Mouse (Mus musculus) liver, embryonic 15.5 days (tissue): ENCODE measurements around the gene Irgq. TPM values are rescaled to one million over a fixed set of nuclear protein-coding genes. Genes with fewer than 3 reads are reported as not detected.

Experiments
- ATAC-seq: fragments of 200-750 bp; cut with Nextera tagmentation; 2 replicates; pipeline ENCODE4 v1.8.0; 2017; ENCODE audit warnings: moderate number of reproducible peaks, mild to moderate bottlenecking, moderate library complexity; ENCODE audit not compliant: insufficient read depth
- H3K27ac ChIP-seq: fragments of 300-500 bp; sonication (generic); replicated peaks from 2 replicates; pipeline ENCODE4 v1.5.1; 2015; ENCODE audit warnings: mild to moderate bottlenecking, inconsistent platforms
- H3K27me3 ChIP-seq: fragments of 300-500 bp; sonication (generic); 2 replicates; pipeline ENCODE4 v1.6.1; 2015; ENCODE audit warnings: mild to moderate bottlenecking, inconsistent platforms
- H3K36me3 ChIP-seq: fragments of 300-500 bp; sonication (generic); replicated peaks from 2 replicates; pipeline ENCODE4 v1.6.1; 2015; ENCODE audit warnings: moderate library complexity, mild to moderate bottlenecking, inconsistent platforms
- H3K4me1 ChIP-seq: fragments of 300-500 bp; sonication (generic); replicated peaks from 2 replicates; pipeline ENCODE4 v1.6.1; 2015; ENCODE audit warnings: inconsistent platforms
- H3K4me2 ChIP-seq: fragments of 300-500 bp; sonication (generic); 2 replicates; pipeline ENCODE4 v1.6.1; 2015; ENCODE audit warnings: moderate library complexity, mild to moderate bottlenecking, inconsistent platforms
- H3K4me3 ChIP-seq: fragments of 300-500 bp; sonication (generic); replicated peaks from 2 replicates; pipeline ENCODE4 v1.5.1; 2015; ENCODE audit warnings: mild to moderate bottlenecking, inconsistent platforms
- H3K9ac ChIP-seq: fragments of 300-500 bp; sonication (generic); 2 replicates; pipeline ENCODE4 v1.6.1; 2015; ENCODE audit warnings: moderate library complexity, mild to moderate bottlenecking, inconsistent platforms
- H3K9me3 ChIP-seq: fragments of 300-500 bp; sonication (generic); replicated peaks from 2 replicates; pipeline ENCODE4 v1.6.1; 2016; ENCODE audit warnings: inconsistent platforms
- WGBS: fragments of 180-500 bp; shearing (Covaris S2); methylation state at CpG from one replicate; pipeline ENCODE4 v1.1.7; 2015; ENCODE audit warnings: mixed read lengths; ENCODE audit not compliant: insufficient replicate concordance; 5-methylcytosine and 5-hydroxymethylcytosine counted together
- polyA plus RNA-seq: library from polyadenylated mRNA; unstranded; fragments of >200 nt; fragmentation: Nextera tagmentation; extraction: Ambion mirVana; gene quantifications from 2 replicates; pipeline ENCODE4 v1.2.1, GENCODE M21; 2015

Irgq gene
- polyA plus RNA-seq, 1 experiment from 2014 or later: 1.6 TPM

DNA sequence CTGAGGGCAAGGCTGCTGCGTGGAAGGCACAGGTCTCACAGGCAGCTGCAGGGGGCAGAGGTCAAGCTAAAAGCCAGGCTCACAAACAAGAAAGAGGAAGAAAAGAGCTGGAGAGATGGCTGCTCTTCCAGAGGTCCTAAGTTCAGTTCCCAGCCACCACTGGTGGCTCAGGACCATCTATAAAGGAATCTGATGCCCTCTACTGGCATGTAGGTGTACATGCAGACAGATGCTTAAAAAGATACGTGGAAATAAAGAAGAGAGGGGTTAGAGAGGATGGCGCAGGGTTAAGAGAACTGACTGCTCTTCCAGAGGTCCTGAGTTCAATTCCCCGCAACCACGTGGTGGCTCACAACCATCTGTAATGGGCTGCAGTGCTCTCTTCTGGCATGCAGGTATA lies 42.0 kb downstream of the Irgq start:
- no peak for ATAC-seq
- 61% methylated on average over 5 of the region's 5 CpGs for WGBS
- Histone ChIP-seq H3K9ac (no peak overlapping the region), H3K27me3 (no peaks in the 10 kb centered on the region), H3K9me3 (no peaks in the 10 kb centered on the region), H3K4me2 (no peak overlapping the region), H3K4me3 (no peak overlapping the region), H3K4me1 (peaks cover 20% of the 10 kb centered on the region; the same call in 1 of the 2 replicates), H3K36me3 (peaks cover 25% of the 10 kb centered on the region), H3K27ac (no peak overlapping the region)

DNA sequence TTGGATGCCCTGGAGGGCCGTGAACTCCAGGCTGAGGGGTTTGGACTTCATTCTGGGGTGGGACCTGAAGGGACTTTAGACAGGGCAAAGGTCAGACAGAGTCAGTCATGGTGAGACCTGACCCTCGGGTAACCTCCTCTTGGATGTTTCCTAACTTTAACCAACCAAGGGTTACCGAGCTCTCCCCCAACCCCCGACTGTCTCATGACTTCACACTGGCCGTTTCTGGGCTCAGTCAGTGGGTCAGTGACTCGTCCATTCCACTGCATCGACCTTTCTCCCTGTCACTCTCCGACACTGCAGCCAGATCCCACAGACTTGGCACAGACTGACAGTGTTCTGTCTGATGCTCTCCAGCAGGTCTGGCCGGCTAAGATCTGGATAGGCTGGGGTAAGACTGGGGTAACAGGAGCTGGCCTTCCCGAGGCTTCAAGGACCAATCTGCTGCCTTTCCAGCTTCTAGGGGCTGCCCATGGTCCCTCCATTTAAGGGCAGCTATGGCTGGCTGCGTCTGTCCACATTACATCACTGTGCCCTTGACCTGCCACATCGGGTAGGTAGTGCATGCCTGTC lies 43.8 kb downstream of the Irgq start:
- no peak overlapping the region; the same call in 1 of the 2 replicates for H3K4me2 ChIP-seq
- WGBS: 56% methylated on average over 12 of the region's 12 CpGs
- peaks cover 20% of the 10 kb centered on the region; the same call in 1 of the 2 replicates for H3K4me1 ChIP-seq
- no peak overlapping the region for H3K4me3 ChIP-seq
- peak; percentile 63 for ATAC-seq
- no peaks in the 10 kb centered on the region for H3K27me3 ChIP-seq
- H3K27ac ChIP-seq: peak overlapping the region; percentile 61; the same call in 1 of the 2 replicates
- H3K9ac ChIP-seq: no peak overlapping the region
- 0 out of 2 replicates have a peak, but pooled peaks cover 12% of the 10 kb centered on the region for H3K36me3 ChIP-seq
- no peaks in the 10 kb centered on the region for H3K9me3 ChIP-seq

DNA sequence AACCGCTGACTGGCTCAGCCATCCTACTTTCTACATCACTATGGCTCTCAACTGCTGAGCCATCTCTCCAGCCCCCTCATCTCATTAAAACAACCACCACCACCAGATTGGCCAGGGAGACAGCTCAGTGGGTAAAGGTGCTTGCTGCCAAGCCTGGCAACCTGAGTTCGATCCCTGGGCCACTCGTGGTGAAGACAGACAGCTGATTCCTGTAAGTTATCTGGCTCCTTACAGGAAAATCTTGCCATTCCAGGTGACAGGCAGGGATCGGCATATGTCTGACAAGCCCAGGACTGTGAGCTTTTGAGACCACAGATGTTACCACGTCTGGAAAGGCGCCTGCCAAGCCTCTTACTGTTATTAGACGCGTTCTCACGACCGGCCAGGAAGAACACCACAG lies 47.3 kb downstream of the Irgq start:
- H3K4me2 ChIP-seq: no peak overlapping the region
- H3K9ac ChIP-seq: no peak overlapping the region
- no peaks in the 10 kb centered on the region for H3K9me3 ChIP-seq
- no peak overlapping the region for H3K4me3 ChIP-seq
- no peak for ATAC-seq
- H3K36me3 ChIP-seq: no peaks in the 10 kb centered on the region
- H3K27me3 ChIP-seq: no peaks in the 10 kb centered on the region
- peaks cover 14% of the 10 kb centered on the region; the same call in 1 of the 2 replicates for H3K4me1 ChIP-seq
- no peak overlapping the region for H3K27ac ChIP-seq
- WGBS: 83% methylated on average over 10 of the region's 10 CpGs

DNA sequence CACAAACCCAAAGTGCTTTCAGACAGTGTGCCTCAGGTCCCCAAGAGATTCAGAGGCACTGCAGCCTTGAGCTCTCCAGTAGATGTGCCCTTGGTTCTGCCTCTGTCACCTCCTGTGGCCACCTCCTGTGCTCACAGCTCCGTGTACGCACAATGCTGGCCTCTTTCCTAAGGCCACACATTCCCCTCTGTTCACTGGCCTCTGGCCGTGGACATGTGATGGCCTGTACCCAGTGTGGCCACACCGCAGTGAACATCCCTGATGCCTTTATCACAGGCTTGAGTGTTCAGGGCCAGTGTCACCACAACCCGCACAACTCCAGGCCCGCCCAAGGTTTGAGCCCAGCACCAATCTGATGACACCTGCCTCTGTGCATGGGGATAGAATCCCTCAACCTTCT lies 54.4 kb downstream of the Irgq start:
- Histone ChIP-seq H3K27me3 (peaks cover 41% of the 10 kb centered on the region), H3K36me3 (no peaks in the 10 kb centered on the region), H3K9ac (no peak overlapping the region), H3K4me1 (peaks cover 18% of the 10 kb centered on the region), H3K4me2 (no peak overlapping the region), H3K9me3 (no peaks in the 10 kb centered on the region), H3K27ac (no peak overlapping the region), H3K4me3 (no peak overlapping the region)
- no peak for ATAC-seq
- WGBS: 75% methylated on average over 6 of the region's 6 CpGs

DNA sequence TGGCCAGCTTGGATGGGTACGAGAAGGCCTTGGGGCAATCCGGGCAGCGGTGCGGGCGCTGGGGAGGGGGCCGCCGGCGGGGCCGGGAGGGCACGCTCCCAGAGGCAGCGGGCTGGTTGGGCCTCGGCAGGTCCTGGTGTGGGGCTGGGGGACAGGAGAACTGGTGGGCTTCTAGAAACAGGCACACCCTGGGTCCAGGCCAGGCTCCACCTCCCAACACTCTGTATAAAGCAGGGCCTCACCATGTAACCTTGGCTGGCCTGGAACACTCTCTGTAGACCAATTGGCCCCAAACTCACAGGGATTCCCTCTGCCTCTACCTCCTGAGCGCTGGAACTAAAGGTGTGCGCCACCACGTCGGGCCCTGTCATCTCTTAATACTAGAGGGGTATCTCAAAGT lies 55.5 kb downstream of the Irgq start:
- no peak overlapping the region for H3K27ac ChIP-seq
- no peaks in the 10 kb centered on the region for H3K9me3 ChIP-seq
- H3K27me3 ChIP-seq: peaks cover 41% of the 10 kb centered on the region
- ATAC-seq: no peak
- no peaks in the 10 kb centered on the region for H3K36me3 ChIP-seq
- peaks cover 26% of the 10 kb centered on the region for H3K4me1 ChIP-seq
- H3K4me3 ChIP-seq: no peak overlapping the region
- 47% methylated on average over 16 of the region's 16 CpGs for WGBS
- no peak overlapping the region for H3K9ac ChIP-seq
- H3K4me2 ChIP-seq: no peak overlapping the region

DNA sequence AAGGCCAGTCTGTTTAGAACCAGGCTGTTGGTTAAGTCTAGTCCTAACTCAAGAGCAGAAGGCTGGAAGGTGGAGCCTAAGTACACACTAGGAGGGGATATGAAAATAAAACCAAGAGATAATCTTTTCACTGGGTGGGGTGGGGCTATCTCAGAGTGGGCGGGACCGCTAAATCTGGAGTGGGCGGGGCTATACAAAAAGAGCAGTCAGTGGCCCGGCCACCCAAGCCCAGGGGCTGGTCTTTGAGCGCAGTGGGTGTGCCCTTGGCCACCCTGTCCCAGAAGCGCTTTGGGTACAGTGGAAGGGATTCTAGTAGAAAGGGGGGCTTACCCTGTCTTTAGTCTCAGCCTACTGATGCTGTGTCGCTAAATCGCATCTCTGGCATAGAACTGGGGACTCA lies 56.3 kb downstream of the Irgq start:
- peak; percentile 55 for ATAC-seq
- H3K36me3 ChIP-seq: no peaks in the 10 kb centered on the region
- H3K9ac ChIP-seq: no peak overlapping the region
- peak overlapping the region; percentile 73 for H3K4me2 ChIP-seq
- no peaks in the 10 kb centered on the region for H3K9me3 ChIP-seq
- H3K4me3 ChIP-seq: peak overlapping the region; percentile 47
- H3K27ac ChIP-seq: no peak overlapping the region
- WGBS: 7% methylated on average over 8 of the region's 8 CpGs
- peaks cover 34% of the 10 kb centered on the region for H3K4me1 ChIP-seq
- H3K27me3 ChIP-seq: peaks cover 41% of the 10 kb centered on the region

DNA sequence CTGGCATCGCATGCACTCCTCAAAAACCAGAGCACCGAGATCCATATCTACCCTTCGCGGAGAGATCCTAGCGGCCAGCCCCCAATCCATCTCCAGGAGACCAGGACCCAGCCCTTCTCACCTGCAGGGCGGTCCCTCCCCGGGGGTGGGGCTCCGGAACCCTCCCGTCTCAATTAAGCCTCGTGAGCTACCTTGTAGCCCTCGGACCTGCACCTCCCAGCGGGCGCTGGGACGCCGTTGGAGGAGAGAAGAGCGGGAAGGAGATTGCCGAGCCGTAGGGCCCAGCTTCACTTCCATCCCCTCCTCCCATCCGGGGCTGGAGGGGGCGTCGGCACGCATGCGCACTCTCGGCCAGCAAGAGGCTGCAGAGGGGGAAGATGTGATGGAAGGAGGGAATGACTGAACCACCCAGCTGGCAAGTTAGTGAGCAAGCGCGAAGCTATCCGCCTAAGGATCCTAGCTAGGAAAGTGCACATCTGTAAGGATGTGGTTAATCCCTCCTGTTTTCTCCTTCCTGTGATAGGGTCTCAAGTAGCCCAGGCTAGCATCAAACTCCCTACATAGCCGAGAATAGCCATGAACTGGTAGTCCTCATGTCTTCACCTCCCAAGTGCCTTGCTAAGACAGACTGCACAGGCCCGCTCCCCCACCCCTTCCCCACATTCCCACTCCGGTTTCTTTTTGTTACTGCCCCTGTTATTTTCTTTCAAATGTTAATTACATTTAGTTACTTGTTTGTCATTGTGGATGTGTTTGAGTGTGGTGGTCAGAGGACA lies 57.0 kb downstream of the Irgq start, which contains the start of the genes Ethe1 and Zfp575:
Gene Ethe1 (plus strand): TSS at position 214 of the 776 bp plus-strand sequence.
Gene Zfp575 (minus strand): TSS at position 312 of the 776 bp plus-strand sequence.
- peaks cover 41% of the 10 kb centered on the region for H3K4me1 ChIP-seq
- peak within 1 kb of the TSS; percentile 47 for H3K4me3 ChIP-seq
- ATAC-seq: no peak
- H3K27ac ChIP-seq: no peak within 1 kb of the TSS
- peaks cover 41% of the 10 kb centered on the region for H3K27me3 ChIP-seq
- no peak within 1 kb of the TSS for H3K9ac ChIP-seq
- H3K4me2 ChIP-seq: peak within 1 kb of the TSS; percentile 73
- no peaks in the 10 kb centered on the region for H3K36me3 ChIP-seq
- 7% methylated on average over 30 of the region's 30 CpGs for WGBS
- H3K9me3 ChIP-seq: no peaks in the 10 kb centered on the region

Other genes with a start within 250 kb of the Irgq start
- gene Zfp61, start 229.5 kb upstream of the Irgq start, polyA plus RNA-seq: 2.1 and 2.6 TPM in 2 replicates
- gene Zfp94, start 214.0 kb upstream of the Irgq start, polyA plus RNA-seq: 1.7 TPM in 2 replicates
- gene Tescl, start 196.8 kb upstream of the Irgq start, polyA plus RNA-seq: not detected in 2 replicates
- not detected in 2 replicates for gene Lypd5, start 181.5 kb upstream of the Irgq start, polyA plus RNA-seq
- gene Kcnn4, start 160.4 kb upstream of the Irgq start, polyA plus RNA-seq: 127 and 144 TPM in 2 replicates
- gene Smg9, start 131.1 kb upstream of the Irgq start, polyA plus RNA-seq: 14.8 and 15.9 TPM in 2 replicates
- gene Irgc1, start 78.4 kb upstream of the Irgq start, polyA plus RNA-seq: 0.18 TPM in 1 of 2 replicates, not detected in the other
- 5.8 and 6.5 TPM in 2 replicates for gene Plaur, start 68.2 kb upstream of the Irgq start, polyA plus RNA-seq
- 0.20 and 0.25 TPM in 2 replicates for gene Cadm4, start 48.7 kb upstream of the Irgq start, polyA plus RNA-seq
- 4.2 and 4.5 TPM in 2 replicates for gene Zfp428, start 23.7 kb upstream of the Irgq start, polyA plus RNA-seq
- not detected in 2 replicates for gene AC161166.1, start 18.2 kb upstream of the Irgq start, polyA plus RNA-seq
- not detected in 2 replicates for gene Pinlyp, start 15.4 kb downstream of the Irgq start, polyA plus RNA-seq
- 41.1 and 48.9 TPM in 2 replicates for gene Xrcc1, start 15.6 kb downstream of the Irgq start, polyA plus RNA-seq
- gene Ethe1, start 56.9 kb downstream of the Irgq start, polyA plus RNA-seq: 27.1 and 28.9 TPM in 2 replicates
- 0.22 and 0.24 TPM in 2 replicates for gene Zfp575, start 57.0 kb downstream of the Irgq start, polyA plus RNA-seq
- gene Phldb3, start 80.1 kb downstream of the Irgq start, polyA plus RNA-seq: 0.10 and 0.12 TPM in 2 replicates
- not detected in 2 replicates for gene Lypd3, start 105.9 kb downstream of the Irgq start, polyA plus RNA-seq
- gene Tex101, start 146.0 kb downstream of the Irgq start, polyA plus RNA-seq: 0.08 TPM in 1 of 2 replicates, not detected in the other
- gene BC049730, start 178.6 kb downstream of the Irgq start, polyA plus RNA-seq: not detected in 2 replicates
- gene Gm4763, start 196.2 kb downstream of the Irgq start, polyA plus RNA-seq: not detected in 2 replicates
- 10.1 and 13.5 TPM in 2 replicates for gene Cd177, start 229.6 kb downstream of the Irgq start, polyA plus RNA-seq
- gene Ceacam10, start 246.5 kb downstream of the Irgq start, polyA plus RNA-seq: 2.1 and 2.4 TPM in 2 replicates